Mouse (Mus musculus): ENCODE measurements around the gene Dchs2. TPM values are rescaled to one million over a fixed set of nuclear protein-coding genes. Genes with fewer than 3 reads are reported as not detected.

Dchs2 gene
- polyA plus RNA-seq, 1 experiment from 2014 or later: 0.03 TPM

GRCm38 (mm10) chr3:83251899-83252298 is 124.2 kb downstream of the Dchs2 start:
- Histone ChIP-seq H3K27me3 (ENCODE audit: insufficient read depth, low read length) (no peaks in the 10 kb centered on the region), H3K9me3 (replicated peaks; ENCODE audit: low read length) (no peaks in the 10 kb centered on the region), H3K4me1 (replicated peaks; ENCODE audit: insufficient read depth, low read length) (no peaks in the 10 kb centered on the region), H3K4me2 (ENCODE audit: low read length) (no peak overlapping the region), H3K36me3 (ENCODE audit: insufficient read depth, low read length) (no peaks in the 10 kb centered on the region), H3K4me3 (replicated peaks; ENCODE audit: low read depth, low read length) (no peak overlapping the region), H3K9ac (ENCODE audit: low read depth, low read length) (no peak overlapping the region), H3K27ac (no peak overlapping the region)
- WGBS: 35% methylated on average over 7 of the region's 7 CpGs
- TF ChIP-seq CTCF (IDR thresholded peaks at IDR 0.05; ENCODE audit: low read depth): no peak
- no peak for DNase-seq (ENCODE audit: low spot score)
- no peak for ATAC-seq (replicated peaks; ENCODE audit: low FRiP score, low read depth)

GRCm38 (mm10) chr3:83259421-83259820 is 131.7 kb downstream of the Dchs2 start:
- no peak for TF ChIP-seq CTCF (IDR thresholded peaks at IDR 0.05; ENCODE audit: low read depth)
- no peak overlapping the region for H3K9ac ChIP-seq (ENCODE audit: low read depth, low read length)
- no peak overlapping the region for H3K27ac ChIP-seq
- ATAC-seq (replicated peaks; ENCODE audit: low FRiP score, low read depth) (no peak), DNase-seq (ENCODE audit: low spot score) (no peak)
- H3K4me3 ChIP-seq (replicated peaks; ENCODE audit: low read depth, low read length): no peak overlapping the region
- H3K27me3 ChIP-seq (ENCODE audit: insufficient read depth, low read length): no peaks in the 10 kb centered on the region
- H3K9me3 ChIP-seq (replicated peaks; ENCODE audit: low read length): no peaks in the 10 kb centered on the region
- H3K4me2 ChIP-seq (ENCODE audit: low read length): no peak overlapping the region
- 38% methylated on average over 4 of the region's 4 CpGs for WGBS
- H3K36me3 ChIP-seq (ENCODE audit: insufficient read depth, low read length): no peaks in the 10 kb centered on the region
- H3K4me1 ChIP-seq (replicated peaks; ENCODE audit: insufficient read depth, low read length): no peaks in the 10 kb centered on the region

DNA sequence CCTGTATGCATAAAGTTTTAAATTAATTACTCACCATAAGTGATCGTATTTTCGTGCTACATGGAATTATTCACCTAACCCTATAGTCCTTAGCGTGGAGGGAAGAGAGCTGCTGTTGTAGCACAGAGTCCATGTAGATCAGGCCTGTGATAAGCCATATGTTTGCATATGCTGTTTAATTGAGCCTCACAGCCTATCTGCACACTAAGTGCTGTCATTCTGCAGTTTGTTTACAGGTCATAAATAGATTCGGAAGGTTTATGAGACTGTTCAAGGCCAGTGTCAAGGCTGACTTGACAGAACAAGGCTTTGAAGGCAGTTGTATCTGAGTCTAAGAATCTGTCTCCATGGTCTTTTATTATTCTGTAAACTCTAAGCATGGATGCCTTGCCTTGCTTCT is 138.3 kb downstream of the Dchs2 start:
- ATAC-seq (replicated peaks; ENCODE audit: low FRiP score, low read depth) (no peak; the same call in 1 of the 2 replicates), DNase-seq (ENCODE audit: low spot score) (no peak)
- Histone ChIP-seq H3K9ac (ENCODE audit: low read depth, low read length) (no peak overlapping the region), H3K4me3 (replicated peaks; ENCODE audit: low read depth, low read length) (no peak overlapping the region), H3K27me3 (ENCODE audit: insufficient read depth, low read length) (no peaks in the 10 kb centered on the region), H3K9me3 (replicated peaks; ENCODE audit: low read length) (no peaks in the 10 kb centered on the region), H3K4me2 (ENCODE audit: low read length) (no peak overlapping the region), H3K4me1 (replicated peaks; ENCODE audit: insufficient read depth, low read length) (no peaks in the 10 kb centered on the region), H3K36me3 (ENCODE audit: insufficient read depth, low read length) (no peaks in the 10 kb centered on the region), H3K27ac (no peak overlapping the region)
- TF ChIP-seq CTCF (IDR thresholded peaks at IDR 0.05; ENCODE audit: low read depth): no peak
- 61% methylated on average over 4 of the region's 4 CpGs for WGBS

- 60% methylated on average over 14 of the region's 14 CpGs for WGBS
- no peaks in the 10 kb centered on the region for H3K4me1 ChIP-seq (replicated peaks; ENCODE audit: insufficient read depth, low read length)
- no peak overlapping the region for H3K27ac ChIP-seq
- TF ChIP-seq CTCF (IDR thresholded peaks at IDR 0.05; ENCODE audit: low read depth): no peak
- H3K27me3 ChIP-seq (ENCODE audit: insufficient read depth, low read length): no peaks in the 10 kb centered on the region
- H3K36me3 ChIP-seq (ENCODE audit: insufficient read depth, low read length): no peaks in the 10 kb centered on the region
- H3K9me3 ChIP-seq (replicated peaks; ENCODE audit: low read length): no peaks in the 10 kb centered on the region
- ATAC-seq (replicated peaks; ENCODE audit: low FRiP score, low read depth) (peak; percentile 36; the same call in 1 of the 2 replicates), DNase-seq (ENCODE audit: low spot score) (peak; percentile 12)
- no peak overlapping the region for H3K9ac ChIP-seq (ENCODE audit: low read depth, low read length)
- no peak overlapping the region for H3K4me3 ChIP-seq (replicated peaks; ENCODE audit: low read depth, low read length)
- no peak overlapping the region for H3K4me2 ChIP-seq (ENCODE audit: low read length)
These were observed 142.5 kb downstream of the Dchs2 start for GRCm38 (mm10) chr3:83270228-83270627.

GRCm38 (mm10) chr3:83270982-83271381 is 143.2 kb downstream of the Dchs2 start:
- WGBS: 65% methylated on average over 9 of the region's 9 CpGs
- DNase-seq (ENCODE audit: low spot score) (no peak), ATAC-seq (replicated peaks; ENCODE audit: low FRiP score, low read depth) (no peak)
- H3K4me2 ChIP-seq (ENCODE audit: low read length): no peak overlapping the region
- TF ChIP-seq CTCF (IDR thresholded peaks at IDR 0.05; ENCODE audit: low read depth): peak; percentile 43; the same call in 1 of the 2 replicates
- H3K4me3 ChIP-seq (replicated peaks; ENCODE audit: low read depth, low read length): no peak overlapping the region
- H3K36me3 ChIP-seq (ENCODE audit: insufficient read depth, low read length): no peaks in the 10 kb centered on the region
- no peak overlapping the region for H3K9ac ChIP-seq (ENCODE audit: low read depth, low read length)
- H3K27ac ChIP-seq: no peak overlapping the region
- H3K9me3 ChIP-seq (replicated peaks; ENCODE audit: low read length): no peaks in the 10 kb centered on the region
- H3K4me1 ChIP-seq (replicated peaks; ENCODE audit: insufficient read depth, low read length): no peaks in the 10 kb centered on the region
- H3K27me3 ChIP-seq (ENCODE audit: insufficient read depth, low read length): no peaks in the 10 kb centered on the region

- Histone ChIP-seq H3K9me3 (replicated peaks; ENCODE audit: low read length) (no peaks in the 10 kb centered on the region), H3K4me2 (ENCODE audit: low read length) (0 out of 2 replicates have a peak overlapping the region, but pooled peaks have one; percentile 8), H3K9ac (ENCODE audit: low read depth, low read length) (no peak overlapping the region), H3K4me1 (replicated peaks; ENCODE audit: insufficient read depth, low read length) (no peaks in the 10 kb centered on the region), H3K36me3 (ENCODE audit: insufficient read depth, low read length) (no peaks in the 10 kb centered on the region), H3K27me3 (ENCODE audit: insufficient read depth, low read length) (no peaks in the 10 kb centered on the region), H3K27ac (no peak overlapping the region), H3K4me3 (replicated peaks; ENCODE audit: low read depth, low read length) (no peak overlapping the region)
- peak; percentile 91 for DNase-seq (ENCODE audit: low spot score)
- 0 out of 2 replicates have a peak, but pooled peaks have one; percentile 40 for ATAC-seq (replicated peaks; ENCODE audit: low FRiP score, low read depth)
- TF ChIP-seq CTCF (IDR thresholded peaks at IDR 0.05; ENCODE audit: low read depth): peak; percentile 89
- 40% methylated on average over 19 of the region's 19 CpGs for WGBS
These were observed 146.0 kb downstream of the Dchs2 start for GRCm38 (mm10) chr3:83273555-83274244.

All from kidney, postnatal 0 days (tissue).